Mouse (Mus musculus) 416B (cell line): ENCODE data around the gene Gpr146.

Experiments used
- DNase-seq: peaks from one replicate; pipeline ENCODE4 v3.0.0; 2011; ENCODE audit warnings: low read depth

The Gpr146 gene

DNA sequence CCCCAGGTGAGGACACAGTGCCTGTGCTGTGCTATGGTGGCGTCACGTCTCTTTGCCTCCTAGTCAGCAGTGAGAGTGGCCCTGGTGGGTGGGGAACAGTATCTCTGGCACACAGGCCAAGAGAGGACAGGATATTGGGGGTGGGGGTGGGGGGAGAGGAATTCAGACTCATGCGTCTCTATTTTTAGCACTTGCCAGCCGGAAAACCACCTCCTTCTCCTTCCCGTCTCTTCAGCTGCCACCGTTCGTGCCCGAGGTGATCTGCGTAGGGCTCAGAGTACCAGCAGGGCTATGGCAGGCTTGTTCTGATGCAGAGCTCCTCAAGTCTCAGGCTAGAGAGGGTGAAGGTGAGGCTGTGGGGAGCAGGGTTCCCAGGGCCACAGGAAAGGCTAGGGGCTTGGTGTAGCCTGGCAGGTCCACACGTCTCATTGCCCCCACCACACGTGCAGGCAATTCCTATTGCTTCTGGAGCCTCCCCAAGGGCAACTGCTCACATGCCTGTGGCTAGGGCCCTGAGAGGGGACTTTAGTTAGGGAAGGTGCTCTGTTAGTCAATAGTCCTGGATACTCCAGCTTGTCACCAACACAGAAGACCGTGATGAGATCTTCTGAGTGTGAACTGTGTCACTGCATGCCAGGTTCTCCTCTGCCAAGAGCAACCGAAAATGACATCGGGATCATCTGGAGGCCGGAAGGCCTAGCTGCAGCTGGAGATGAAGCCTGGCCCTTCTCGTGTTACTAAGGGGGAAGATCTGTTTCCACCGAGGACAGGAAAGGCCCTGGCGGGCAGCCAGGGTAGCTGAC, at the start of gene Gpr146:
Gpr146 (plus strand) TSS at position 230 of the 803 bp plus-strand sequence.
- DNase-seq = peak; percentile 96

DNA sequence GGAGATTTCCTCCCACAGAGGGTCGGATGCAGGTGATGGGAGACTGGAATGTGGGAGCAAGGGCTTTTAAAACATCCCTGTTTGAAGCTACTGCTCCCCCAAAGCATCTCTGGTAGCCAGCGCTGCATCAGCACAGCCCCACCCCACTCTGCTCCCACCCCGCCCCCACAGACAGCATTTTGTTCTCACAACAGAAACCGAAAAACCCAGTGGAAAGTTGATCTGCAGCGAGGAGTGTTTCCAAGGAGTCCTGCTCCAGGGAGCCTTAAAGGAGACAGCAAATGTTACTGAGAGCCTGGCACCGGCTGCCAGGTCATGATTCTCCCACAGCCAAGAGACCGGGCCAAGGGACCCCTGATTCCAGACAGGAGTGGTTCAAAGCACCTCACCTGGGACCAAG, 46.7 kb upstream of the Gpr146 start:
- no peak for DNase-seq

DNA sequence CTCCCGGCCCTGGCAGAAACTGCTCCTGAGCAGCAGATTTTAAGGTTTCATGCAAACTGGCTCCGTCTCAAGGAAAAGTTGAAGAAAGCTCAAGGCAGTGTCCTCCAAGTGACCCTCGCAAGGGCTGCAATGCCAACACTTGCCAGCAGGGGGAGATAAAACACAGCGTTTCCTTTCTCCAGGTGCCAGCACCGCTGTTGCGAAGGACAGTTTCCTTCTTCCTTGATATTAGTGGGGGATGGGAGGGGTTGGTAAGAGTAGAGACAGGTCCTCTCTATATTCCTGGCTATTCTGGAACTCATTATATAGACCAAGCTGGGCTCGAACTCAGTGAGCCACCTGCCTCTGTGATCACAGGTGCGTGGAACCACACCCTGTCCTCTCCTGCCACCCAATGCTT, 45.8 kb upstream of the Gpr146 start:
- peak; percentile 76 for DNase-seq

DNA sequence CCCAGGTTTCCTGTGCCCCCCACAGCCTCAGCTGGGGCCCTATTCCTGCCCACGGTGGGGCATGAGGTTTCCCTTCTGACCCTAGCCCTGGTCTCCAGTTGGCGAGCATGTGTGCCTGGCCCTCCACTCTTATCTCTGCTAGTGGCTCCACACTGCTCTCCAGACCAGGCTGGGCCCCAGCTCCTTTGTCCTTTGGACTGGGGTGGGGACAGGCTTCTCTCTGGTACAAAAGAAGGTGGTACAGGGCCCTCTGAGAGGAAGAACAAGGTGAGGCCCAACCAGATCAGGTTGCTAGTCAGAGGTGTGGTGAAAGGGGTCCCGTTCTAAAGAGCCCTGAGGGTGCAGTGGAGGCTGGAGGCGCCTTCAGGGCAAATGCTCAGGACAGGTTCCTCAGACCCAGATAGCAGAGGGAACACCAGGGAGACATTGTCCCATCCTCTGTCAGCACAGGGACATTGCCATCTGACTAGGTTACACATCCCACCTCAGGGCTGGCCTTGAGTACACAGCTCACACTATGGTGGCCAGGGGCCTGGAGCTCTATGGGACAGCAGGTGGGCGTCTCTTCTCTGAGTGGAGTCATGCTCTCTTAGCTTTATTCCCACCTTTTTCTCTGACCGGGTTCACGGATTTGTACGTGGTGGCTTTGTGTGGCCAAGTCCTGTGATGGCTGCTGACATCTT, 44.8 kb upstream of the Gpr146 start:
- no peak for DNase-seq

DNA sequence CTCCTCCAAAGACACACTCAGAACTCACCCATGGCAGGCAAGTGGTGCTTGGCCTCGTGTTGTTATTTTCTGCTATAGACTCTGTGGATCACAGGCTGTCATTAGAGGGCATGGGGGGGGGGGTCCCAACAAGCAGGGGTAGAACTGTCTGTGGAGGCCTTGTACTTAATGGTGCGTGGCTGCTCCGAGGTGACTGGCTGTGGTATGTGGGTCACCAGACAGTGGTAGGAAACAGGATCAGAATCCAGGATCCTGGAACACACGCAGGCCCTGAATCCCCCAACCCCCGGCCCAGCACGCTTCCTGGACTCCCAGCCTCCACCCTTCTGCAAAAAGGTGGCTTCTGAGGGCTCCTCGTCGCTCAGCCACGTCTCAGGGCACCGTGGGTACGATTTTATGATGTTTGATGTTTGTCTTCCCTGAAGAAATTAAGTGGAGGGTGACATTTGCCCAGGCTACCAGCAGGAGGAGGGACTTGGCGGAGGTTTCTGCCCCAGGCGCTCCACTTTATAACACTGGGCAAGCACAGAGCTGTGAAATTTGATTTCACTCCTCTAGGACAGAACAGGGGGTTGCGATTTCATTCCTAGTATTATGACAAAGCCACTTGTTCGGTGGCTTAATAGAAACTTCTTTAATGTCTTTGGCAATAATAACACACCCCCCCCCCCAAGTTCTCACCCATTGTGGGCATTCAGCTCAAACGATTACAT, 44.0 kb upstream of the Gpr146 start:
- DNase-seq = no peak

DNA sequence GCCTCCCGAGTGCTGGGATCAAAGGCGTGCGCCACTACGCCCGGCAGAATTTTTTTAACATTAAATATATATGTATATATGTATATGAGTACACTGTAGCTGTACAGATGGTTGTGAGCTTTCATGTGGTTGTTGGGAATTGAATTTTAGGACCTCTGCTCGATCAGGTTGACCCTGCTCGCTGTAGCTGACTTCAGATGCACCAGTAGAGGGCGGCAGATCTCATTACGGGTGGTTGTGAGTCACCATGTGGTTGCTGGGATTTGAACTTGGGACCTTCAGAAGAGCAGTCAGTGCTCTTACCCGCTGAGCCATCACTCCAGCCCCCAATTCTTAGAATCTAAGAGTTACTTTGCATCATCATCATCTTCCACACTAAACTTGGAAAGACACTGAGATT, 43.1 kb upstream of the Gpr146 start:
- peak; percentile 28 for DNase-seq

DNA sequence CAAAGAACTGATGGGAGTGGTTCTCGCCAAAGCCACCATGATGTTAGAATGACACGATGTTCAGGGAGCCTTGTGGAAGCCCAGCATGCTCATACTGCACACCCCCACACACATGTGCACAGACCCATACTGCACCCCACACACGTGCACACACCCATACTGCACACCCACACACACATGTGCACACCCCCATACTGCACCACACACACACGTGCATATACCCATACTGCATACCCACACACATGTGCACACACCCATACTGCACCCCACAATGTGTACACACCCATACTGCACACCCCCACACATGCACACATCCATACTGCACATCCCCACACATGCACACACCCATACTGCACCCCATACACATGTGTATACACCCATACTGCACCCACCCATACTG, 41.9 kb upstream of the Gpr146 start:
- no peak for DNase-seq

DNA sequence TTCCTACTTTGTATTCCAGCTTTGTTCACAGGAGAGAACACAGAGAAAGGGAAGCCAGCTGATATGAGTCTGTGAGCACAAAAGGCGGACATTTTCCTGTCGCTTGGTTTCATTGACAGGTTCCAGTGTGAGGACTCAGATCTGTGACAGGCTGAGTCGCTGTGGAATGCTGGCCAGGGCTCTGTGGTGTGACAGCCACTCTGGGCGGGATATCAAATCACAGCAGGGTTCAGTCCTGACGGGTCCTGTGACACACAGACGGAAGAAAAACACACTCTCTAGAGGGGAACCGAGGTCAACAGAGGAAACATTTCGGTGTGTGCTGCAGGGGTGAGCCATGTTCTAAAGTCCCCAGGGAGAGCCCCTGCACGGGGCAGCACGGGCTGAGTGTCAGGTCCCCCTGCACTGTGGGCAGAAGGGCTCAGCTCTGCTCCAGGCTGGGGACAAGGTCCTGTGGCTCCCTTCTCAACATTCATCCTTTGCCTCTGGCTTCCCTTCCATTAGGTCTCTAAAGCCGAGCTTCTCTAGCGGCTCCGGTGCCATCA, 39.6 kb upstream of the Gpr146 start:
- DNase-seq = no peak

DNA sequence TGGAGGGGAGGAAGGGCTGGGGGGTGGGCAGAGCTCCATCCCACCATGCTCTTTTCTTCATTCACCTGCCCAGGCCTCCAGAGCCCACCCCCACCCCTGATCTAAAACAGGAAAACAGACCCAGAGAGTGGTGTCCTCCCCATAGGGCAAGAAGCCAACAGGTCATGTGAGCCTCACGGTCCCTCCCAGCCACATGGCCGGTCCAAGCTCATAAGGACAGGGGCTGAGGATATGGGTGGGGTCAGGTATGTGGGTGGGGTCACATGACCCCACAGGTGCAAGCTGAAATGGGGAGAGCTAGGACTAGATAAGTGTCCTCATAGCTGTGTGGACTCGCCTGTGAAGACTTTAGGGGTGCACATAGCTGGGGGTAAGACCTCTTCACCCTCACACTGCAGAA, 39.1 kb upstream of the Gpr146 start:
- no peak for DNase-seq

DNA sequence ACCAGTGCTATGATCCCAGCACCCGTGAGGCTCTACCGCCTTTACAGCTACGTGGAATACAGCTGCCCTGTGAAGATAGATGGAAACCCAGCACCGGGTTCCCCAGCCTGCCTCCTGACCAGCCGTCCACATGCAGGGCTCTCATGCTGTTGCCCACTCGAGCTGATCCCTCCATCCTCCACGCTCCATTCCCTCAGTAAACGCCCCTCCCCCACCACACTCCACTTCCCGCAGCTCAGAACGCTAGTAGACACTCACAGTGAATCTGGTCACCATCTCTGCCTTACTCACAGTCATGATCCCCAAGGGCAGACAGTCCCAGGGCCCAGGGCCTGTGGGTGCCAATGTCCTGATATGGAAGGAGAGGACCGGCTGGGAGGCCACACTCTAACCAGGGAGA, 38.6 kb upstream of the Gpr146 start:
- DNase-seq = no peak

DNA sequence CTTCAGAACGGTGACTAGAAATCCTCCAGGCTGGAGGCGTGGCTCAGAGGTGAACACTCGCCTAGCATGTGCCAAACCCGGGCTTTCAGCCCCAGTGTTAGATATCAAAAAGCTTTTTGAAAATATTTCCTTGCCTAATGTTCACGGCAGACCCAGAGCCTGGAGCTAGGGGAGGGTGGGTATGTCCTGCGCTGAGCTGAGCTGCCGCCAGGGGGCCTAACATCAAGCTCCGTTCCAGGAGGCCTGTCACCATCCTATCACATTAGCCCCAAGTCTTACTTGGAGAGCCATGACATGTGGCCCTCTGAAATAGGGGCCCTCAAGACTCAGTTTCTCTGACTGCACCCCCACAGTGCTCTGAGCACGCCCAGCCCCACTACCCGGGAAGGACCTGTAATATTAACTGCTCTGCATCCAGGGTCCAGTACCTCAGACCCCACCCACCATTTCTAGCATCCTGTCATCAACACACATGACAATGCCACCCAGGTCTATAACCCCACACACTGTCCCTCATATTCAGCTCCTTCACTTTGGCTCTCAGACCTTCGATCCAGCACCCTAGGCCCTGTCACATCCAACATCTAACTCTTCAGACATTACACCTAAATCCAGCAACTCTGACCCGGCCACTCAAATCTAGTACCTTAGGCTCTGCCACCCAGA, 33.3 kb upstream of the Gpr146 start:
- DNase-seq = peak; percentile 88

DNA sequence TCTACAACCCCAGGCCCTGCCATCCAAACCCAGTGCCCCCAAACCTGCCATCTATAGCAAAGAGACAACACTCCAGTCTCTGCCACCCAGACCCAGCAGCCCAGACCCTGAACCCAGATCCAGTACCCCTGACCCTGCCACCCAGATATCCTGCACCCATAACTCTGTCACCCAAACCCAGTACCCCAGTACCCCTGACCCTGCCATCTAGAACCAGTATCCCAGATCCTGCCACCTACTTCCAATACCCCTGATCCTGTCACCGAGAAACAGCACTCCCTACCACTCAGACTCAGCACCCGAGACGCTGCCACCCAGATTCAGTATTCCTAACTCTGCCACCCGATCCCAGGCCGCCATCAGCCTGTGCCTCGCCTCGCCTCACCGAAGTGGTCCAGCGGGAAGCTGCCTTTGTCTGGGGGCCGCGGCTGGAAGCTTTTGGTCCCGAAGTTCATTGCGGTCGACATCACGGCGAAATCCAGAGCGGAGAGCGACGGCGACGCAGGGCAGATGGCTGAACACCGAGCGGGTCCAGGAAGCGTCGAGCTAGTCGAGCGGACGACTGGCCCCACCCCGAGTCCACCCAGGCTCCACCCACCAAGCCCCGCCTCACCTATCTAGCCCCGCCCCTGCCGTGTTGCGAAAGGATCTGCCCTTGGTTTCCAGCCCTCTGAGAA, 32.7 kb upstream of the Gpr146 start:
- DNase-seq = peak; percentile 95

DNA sequence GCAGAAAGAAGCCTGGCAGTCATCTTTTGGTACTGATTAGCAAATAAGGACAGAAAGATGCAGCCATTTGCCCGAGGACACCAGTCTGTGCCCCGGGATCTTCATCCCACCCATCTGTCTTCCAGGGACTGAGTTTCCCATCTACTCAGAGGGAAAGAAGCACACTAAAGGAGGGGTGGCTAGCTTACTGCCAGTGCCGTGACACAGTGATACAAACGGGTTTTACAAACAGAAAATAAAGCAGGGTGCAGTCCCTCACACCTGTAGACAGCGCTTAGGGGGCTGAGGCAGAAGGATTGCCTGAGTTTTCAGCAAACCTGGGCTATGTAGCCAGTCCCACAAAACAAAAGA, 32.2 kb upstream of the Gpr146 start:
- no peak for DNase-seq

DNA sequence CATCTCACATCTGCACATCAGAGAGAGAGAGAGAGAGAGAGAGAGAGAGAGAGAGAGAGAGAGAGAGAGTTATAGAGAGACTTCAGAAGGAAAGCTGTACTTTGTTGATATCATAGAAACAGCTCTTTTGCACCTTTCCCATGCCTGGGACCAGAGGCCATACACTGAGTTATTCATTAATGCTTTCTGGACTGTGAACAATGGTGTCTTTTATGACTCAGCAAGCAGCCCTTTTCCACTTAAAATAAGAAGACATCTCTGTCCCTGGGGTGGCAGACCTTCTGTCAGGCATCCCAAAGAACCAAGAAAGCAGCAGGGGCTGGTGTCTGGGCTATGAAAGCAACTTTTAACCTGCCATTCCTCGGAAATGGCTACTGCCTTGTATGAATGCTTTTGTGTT, 30.3 kb upstream of the Gpr146 start:
- no peak for DNase-seq

DNA sequence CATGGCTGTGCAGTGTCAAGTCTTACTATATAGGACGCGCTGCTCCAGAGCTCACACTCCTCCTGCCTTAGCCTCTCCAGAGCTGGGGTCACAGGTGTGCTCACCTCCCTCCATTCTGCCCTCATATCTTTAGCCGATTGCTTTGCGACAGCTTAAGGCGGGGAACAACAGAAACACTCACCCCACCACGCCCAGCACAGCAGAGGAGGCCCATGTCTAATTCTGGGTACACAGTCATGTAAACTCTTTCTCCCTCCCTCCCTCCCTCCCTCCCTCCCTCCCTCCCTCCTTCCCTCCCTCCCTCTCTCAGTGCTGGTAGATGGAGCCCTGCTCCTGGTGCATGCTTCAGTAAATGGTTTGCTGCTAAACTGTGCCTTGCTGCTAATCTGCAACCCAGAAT, 27.8 kb upstream of the Gpr146 start:
- no peak for DNase-seq

DNA sequence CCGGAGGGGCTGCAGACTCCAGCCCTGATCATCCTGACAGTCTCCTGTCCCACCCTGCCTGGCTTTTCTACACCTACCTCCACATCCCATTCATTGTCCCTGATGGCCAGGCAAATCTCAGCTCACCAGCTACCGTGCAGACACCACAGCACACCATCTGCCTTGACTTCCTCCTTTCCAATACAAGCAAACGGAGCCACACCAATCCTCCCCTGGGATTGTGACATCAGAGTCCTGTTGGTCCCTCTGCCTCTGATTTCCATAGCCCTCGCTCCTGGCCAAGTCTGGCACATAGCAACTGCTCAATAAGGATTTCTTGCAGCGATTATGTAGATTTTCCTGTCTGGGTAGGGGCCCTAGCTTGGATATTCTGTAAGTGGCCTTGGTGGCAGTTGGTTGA, 26.4 kb upstream of the Gpr146 start, which contains the start of gene Cox19:
Cox19 (minus strand) TSS at position 285 of the 400 bp plus-strand sequence.
- DNase-seq = no peak

DNA sequence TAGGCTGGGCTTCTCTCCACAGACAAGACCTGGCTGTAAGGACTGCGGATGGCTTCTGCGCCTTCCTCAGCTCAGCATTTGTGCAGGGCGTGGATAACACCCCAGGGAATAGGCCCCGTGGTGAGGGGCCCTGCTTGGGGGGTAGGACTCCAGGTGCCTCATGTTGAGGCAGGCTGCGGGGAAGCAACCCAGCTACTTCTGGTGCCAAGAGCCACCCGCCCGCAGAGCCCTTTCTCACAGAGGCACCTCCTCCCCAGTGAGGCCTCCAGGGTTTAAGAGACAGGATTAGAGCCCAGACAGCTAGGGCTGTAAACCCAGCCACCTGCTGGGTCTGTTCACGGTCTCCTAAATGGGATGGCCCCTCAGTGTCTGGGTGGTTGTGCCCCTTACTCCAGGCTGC, 25.9 kb upstream of the Gpr146 start:
- no peak for DNase-seq

DNA sequence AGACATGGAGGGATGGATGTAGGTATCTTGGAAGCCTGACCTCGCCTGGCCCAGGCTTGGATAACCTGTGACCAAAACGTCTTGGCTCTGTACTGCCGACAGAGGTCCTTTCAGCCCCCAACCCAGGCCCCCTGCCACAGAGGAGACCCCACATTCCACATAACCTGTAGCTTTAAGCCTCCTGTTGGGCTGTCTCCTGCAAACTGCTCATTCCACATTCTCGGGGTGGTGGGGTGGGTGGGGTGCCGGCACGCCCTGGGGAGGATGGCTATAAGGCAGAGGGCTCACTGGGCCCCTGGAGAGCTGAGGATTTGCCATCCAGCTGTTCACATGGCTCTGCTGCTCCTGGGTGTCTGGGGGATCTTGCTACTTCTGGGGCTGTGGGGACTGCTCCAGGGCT, 25.2 kb upstream of the Gpr146 start, which contains the start of gene Cyp2w1:
Cyp2w1 (plus strand) TSS at position 301 of the 400 bp plus-strand sequence.
- no peak for DNase-seq

DNA sequence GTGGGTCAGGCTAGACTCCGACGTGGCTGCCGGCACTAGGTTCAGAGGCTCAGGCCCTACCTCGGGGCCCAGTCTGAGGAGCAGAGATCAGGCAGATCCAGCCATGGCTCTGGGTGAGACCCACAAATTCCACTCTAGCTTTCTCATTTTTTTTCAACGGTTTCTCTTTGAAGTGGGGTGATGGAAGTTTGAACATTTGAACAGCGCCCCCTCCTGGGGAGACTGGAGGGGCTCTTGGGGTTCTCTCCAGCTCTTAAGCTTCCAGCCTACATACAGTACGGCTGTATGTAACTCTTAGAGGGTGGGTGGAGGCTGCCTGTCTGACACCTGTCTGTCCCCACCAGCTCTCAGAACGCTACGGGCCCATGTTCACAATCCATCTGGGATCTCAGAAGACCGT, 24.0 kb upstream of the Gpr146 start:
- peak; percentile 78 for DNase-seq

DNA sequence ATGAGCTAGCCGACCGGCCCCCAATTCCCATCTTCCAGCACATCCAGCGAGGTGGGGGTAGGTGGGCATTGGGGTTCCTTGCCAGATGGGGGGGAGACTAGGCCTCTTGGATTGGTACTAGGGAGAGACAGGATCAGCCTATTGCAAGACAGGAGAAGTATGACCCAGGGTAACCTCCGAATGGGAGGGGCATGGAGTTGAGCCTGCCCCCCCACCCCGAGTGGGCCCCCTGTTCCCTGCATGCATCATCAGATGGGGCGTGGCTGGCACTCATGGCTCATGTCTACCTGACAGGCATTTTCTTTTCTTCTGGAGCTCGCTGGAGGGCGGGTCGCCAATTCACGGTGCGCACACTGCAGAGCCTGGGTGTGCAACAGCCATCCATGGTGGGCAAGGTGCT, 23.6 kb upstream of the Gpr146 start:
- DNase-seq = no peak

DNA sequence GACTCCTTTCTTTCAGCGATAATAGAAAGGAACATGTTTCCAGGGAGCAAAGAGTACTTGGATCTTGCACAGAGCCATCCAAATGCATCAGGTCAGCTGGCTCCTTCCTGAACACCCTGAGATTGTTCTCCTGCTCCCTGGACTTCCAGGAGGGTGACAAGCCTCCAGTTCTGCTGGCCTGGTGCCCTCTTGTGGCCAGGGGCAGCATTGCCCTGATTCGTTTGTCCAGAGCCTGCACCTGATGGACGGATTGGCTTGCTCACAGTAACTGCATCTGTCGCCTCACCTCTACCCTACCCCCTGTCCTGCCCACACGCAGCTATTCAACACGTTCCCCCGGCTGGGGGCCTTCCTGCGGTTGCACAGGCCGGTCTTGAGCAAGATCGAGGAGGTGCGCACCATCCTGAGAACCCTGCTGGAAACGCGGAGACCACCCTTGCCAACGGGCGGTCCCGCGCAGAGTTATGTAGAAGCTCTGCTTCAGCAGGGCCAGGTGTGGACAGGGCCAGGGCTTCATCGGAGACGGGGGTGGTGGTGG, 22.2 kb upstream of the Gpr146 start:
- peak; percentile 70 for DNase-seq
